Mouse (Mus musculus): ENCODE data around the gene Tmub1. TPM values are rescaled to one million over a fixed set of nuclear protein-coding genes. Genes with fewer than 3 reads are reported as not detected.

Gene Tmub1
- total RNA-seq, 2 experiments from 2014 or later = 14.9 to 15.8 TPM

DNA sequence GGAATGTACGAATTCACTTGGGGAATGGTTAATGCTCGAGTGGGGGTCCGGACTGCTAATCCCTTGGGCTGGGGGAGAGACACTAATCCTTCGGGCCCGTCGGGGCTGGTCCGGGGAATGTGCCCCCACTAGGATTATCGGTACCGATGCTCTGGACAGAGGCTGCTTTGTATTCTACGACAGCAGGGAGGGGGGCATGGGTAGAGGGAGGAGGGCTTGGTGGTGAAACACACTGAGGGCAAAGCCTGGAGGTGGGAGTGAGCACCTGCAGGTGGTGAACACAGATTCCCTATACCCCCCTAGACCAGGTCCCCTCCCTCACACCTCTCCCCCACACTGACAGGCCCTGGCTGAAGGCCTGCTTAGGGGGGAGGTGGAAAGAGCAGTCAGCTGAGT, 21.6 kb downstream of the Tmub1 start:
- DNase-seq = no peak
- intact Hi-C loops (cut with DNase I) = loop anchor here (2.0 kb wide), 1 partner anchor 17 kb away; no protein-coding TSS in a partner anchor

DNA sequence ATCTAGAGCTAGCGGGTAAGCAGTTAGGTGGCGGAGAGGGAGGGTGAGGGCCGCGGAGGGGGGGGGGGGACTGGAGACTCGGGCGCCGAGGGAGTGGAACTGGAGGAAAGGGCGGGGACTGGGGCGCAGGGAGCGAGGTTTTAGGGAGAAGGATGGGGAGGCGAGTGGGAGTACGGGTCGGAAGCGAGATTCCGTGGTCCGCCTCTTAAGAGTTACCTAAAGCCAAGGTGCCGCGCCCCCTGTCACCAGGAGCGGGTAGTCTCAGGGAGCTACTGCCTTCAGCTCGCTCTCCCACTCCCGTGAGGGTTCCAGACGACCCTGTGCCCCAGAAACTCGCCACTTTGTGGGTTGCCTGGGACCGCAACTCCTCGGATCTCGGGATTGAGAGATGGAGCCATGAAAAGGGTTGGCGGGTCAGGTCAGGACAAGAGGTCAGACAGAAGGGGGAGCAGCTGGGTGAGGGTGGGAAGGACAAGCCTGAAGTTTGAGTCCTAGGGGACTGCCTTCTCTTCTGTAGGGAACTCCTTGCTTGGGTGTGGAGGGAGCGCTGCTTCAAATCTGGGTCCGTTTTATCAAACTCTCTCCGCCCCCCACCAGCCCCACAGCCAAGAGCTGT, 22.1 kb downstream of the Tmub1 start:
- intact Hi-C loops (cut with DNase I) = loop anchor here (2.0 kb wide), 1 partner anchor 17 kb away; no protein-coding TSS in a partner anchor
- peak; percentile 31 to 41 for DNase-seq

DNA sequence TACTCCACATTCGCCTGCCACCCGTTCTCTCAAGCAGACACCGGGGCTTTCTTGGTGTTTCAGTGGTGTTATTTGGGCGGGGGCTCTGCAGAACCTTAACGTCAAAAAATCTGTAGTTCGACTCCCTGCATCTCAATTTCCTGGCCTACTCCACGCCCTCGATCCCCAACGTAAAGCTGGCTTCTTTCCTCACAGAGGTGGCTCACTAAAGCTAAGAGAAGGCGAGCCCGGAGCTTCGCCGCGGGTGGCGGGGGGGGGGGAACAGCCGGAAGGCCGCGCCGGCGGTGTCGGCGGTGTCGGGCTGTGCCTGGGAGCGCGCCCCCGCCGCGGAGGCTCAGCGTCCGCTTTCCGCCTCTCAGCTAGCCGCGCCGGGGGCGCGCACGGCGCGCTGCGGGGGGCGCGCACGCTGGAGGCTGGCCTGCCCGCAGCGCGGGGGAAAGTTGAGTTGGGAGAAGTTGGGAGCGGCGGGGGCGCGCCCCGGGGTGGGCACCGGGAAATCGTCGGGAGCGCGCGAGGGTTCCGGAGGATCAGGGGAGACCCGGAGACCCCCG, 22.7 kb downstream of the Tmub1 start:
- peak; percentile 75 to 84 for DNase-seq
- intact Hi-C loops (cut with DNase I) = no loop called here

DNA sequence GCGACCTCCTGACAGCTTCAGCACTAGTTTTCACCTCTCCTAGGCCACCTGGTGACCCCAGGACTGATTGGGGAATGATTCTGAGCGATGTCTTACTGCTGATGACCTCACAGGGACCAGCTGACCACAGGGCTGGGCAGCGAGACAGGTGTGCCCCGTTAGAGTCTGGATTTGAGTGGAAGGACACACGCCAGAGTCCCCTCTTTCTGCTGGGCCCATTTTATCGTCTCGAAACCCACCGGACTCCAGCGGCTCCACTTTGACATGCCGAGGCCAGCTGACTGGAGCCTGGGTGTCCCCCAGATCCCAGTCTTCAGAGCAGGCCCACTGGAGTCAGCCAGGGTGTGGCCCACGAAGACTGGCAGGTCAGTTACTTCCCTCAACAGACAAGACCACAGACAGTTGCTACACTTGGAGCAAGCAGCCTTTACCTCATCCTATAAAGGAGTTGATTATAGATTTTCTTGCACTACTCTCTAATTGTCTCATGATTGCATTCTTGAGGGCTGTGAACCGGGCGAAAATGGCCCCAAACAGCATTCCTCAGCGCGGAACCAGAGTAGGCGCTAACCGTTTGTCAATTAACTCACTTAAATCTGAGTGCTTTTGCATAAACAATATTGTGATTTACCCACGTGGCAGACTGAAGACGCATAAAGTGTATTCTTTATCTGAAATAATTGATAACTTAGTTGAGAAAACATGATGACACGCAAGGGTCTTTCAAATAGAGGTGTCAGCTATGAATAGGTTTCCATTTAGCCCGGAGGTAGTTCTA, 23.5 kb downstream of the Tmub1 start:
- DNase-seq = no peak
- intact Hi-C loops (cut with DNase I) = no loop called here

DNA sequence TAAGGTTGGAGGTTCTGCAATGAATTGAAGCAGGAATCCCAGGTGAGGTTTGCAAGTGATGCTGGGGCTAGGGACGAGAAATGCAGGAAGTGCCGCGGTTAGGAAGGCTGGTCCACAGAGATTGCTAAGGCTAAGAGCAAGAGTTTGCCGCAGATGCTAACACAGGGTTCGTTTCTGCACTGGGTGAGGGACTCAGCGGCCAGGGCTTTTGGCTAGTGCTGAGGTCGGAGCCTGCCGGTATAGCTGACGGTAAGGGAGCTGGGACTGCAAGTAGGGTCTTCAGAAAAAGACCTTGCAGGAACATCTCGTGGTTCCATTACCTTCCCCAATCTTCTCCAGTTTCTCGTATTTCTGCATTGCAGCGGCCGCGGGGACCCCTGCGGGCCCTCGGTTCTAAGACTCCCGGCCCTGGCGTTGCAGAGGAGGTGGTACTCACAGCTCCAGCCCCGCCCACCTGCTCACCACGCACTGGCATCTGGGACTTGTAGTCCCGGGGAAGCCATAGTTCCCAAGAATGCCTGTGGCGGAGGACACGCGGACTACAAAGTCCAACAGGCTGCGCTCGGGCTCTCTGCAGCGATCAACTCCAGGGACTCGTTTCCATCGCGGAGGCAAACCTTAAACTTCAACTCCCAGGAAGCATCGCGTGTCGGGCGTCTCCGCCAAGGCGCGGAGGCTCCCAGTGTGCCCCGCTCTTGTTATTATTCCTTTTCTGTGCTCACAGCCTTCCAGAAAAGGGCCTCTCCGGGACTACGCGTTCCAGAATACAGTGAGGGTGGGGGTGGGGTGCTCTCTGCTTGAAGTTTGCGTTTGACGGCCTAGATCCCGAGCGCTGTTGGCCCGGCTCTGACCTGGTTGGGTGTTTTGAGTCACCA, 24.3 kb downstream of the Tmub1 start, which contains the start of the genes Cdk5 and Slc4a2:
TSS of gene Cdk5 (minus strand) at position 402 of the 875 bp plus-strand sequence.
TSS of gene Slc4a2 (plus strand) at position 709 of the 875 bp plus-strand sequence.
- intact Hi-C loops (cut with DNase I) = no loop called here
- DNase-seq = peak; percentile 95 to 98

DNA sequence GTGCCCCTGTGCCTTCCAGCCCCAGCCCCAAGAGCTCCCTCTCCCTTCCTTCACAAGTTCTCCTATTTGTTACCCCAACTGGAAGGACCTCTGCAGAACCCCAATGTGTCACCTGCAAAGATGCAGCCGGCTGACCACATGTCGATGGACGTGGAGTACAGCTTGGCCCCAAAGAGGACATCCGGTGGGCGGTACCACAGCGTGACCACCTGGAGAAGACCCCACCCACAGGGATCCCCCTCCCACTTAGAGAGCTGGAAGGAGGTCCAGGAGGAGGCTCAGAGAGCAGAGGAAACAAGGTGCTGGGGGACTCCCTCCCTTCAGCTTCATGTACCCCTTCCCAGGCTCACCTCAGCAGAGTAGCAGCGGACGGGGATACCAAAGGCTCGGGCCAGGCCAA, 27.3 kb downstream of the Tmub1 start:
- intact Hi-C loops (cut with DNase I) = no loop called here
- DNase-seq = no peak

DNA sequence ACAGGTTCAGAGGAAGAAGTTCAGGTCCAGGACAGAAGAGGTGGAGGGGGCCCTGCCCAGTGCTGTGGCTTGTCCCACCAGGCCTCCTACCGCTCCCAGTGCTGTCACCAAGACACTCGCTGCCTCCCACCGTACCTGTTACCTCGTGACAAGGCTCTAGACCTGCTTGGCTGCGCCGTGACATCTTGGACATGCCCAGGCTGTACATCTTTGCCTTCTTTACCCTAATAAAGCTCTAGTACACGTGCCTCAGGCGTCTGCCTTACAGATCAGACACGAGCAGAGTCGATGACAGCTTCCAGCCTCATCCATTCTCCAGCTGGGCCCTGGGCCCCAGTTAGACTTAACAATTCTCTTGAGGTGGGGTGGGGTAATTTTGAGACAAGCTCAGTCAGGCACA, 30.1 kb downstream of the Tmub1 start:
- intact Hi-C loops (cut with DNase I) = no loop called here
- DNase-seq = no peak

DNA sequence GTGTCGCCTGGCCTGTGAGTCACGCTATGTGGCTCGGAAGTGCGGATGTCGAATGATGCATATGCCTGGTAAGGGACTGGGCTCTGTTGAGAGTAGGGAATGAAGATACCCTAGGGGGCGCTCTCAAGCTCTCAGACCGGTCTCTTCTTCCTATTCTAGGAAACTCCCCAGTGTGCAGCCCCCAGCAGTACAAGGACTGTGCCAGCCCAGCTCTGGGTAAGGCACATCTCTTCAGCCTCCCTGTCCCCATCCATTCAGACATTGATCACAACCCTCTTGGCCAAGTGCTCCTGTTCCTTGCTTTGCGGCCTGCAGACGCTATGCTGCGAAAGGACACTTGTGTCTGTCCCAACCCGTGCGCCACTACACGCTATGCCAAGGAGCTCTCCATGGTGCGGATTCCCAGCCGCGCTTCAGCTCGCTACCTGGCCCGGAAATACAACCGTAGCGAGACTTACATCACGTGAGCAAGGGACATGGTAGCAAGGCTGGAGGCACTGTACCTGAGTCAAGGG, 31.4 kb downstream of the Tmub1 start:
- intact Hi-C loops (cut with DNase I) = loop anchor here (1.0 kb wide), 1 partner anchor 54 kb away; no protein-coding TSS in a partner anchor
- peak; percentile 45 to 60 for DNase-seq

DNA sequence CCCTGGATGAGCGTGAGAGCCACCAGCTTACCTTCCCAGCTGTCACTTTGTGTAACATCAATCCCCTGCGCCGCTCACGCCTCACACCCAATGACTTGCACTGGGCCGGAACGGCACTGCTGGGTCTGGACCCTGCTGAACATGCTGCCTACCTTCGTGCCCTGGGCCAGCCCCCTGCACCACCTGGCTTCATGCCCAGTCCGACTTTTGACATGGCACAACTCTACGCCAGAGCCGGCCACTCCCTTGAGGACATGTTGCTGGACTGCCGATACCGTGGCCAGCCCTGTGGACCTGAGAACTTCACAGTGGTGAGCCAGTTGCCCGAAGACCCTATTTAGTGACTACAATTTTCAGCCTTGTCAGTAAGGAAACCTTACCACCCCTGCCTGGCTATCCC, 33.7 kb downstream of the Tmub1 start:
- intact Hi-C loops (cut with DNase I) = no loop called here

DNA sequence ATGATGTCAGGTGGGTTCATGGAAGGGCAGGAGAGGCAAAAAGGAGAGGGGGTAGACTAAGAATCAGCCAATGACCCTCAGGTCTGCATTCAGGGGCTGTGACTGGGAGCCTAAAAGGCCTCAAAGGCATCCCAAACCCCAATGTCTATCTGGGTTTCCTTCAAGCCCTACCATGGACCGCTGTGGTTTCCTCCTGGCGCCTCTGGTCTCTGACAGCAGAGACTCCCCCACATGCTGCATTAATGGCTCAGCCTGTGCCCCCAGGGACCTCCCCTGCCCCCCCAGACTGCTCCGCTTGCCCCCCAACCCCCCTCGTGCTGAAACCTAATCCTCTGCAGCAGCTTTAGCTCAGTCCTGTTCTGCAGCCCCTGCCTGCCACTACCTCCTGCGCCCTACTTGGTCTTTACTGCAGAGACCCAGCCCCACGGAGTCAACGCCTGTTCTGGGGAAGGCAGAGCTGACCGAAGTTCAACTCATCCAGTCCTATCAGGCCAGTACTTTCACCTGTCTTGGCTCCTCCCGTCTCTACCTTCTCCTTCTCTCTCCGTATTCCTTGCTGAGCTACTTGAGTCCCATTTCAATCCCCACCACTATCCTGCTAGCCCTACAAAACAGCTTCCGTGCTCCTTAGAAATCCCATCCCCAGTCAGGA, 34.5 kb downstream of the Tmub1 start, which contains the start of gene Asic3:
TSS of gene Asic3 (plus strand) at position 351 of the 652 bp plus-strand sequence.
- intact Hi-C loops (cut with DNase I) = no loop called here
- DNase-seq = no peak

More for the DNA sequence above, 33.7 kb downstream of the Tmub1 start:
- DNase-seq = peak in 1 of 2 experiments; percentile 34

DNA sequence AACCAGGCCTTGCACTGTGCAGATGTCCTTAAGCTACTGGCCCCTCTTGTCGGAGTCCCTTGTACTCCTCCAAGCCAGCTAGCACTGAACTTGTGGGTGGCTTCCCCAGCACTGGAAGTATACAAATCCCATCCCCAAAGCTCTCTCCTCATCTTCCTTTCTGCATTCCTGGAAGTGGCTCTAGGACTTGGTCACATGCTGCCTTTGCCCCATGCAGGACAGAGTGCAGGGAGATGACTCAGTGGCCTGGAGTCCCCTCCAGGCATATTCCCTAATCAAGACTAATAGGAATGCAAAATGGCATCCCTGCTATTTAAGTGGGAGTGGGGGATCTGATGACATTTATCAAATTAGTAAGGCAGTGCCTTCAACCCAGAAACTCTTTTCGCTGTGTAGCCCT, 35.6 kb downstream of the Tmub1 start:
- intact Hi-C loops (cut with DNase I) = no loop called here
- DNase-seq = no peak

DNA sequence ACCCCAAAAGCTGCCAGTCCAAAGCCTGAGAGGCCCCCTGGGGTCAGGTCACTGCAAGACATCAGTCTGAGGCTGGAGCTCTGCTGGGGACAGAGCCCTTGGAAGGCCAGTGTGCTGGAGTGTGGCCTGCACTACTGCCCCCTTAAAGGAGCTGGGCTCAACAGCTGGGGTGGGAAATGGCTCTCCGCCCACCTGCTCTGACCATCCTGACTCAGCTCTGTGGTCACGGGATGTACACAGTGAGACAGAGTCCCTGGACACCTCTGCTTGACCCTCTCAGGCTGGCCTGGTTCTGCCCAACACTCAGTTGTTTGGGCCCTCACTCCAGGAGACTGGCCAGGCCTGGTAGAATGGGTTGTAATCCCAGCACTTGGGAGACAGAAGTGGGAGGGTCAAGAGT, 38.2 kb downstream of the Tmub1 start:
- DNase-seq = no peak
- intact Hi-C loops (cut with DNase I) = no loop called here

DNA sequence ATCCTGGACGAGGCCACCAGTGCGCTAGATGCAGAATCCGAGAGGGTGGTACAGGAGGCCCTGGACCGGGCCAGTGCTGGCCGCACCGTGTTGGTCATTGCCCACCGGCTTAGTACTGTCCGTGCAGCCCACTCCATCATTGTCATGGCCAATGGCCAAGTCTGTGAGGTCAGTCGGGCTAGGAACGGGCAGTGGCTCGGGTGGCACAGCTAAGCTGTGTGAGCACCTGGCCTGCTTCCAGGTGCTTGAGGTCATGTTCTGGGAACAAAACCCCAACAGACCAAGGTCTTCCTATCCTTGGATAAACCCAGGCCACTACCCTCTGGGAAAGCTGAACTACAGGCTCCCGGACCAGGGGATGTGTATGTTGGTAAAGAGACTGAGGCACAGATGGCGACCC, 39.0 kb downstream of the Tmub1 start:
- DNase-seq = no peak

DNA sequence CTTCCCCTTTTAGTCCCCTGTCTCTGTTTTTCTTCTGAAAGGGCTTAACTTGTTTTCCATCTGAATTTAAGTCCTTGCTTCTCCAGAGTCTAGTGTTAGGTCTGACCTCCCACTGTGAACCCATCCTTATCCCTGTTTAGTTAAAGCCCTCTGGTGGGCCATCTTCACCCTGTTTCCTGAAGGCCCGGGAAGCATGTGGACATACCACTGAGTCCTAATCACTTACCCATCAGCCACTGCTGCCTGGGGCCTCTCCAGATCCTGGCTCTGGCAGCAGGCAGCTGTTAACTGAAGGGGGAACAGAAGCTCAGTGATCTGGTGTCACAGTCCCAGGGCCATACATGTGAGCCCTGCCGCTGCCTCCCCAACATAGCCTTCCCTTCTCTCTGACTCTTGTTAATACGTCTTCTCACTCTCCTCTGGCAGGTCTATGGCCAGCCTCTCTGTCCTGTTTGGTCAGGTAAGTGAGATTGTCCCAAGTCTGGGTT, 42.2 kb downstream of the Tmub1 start:
- intact Hi-C loops (cut with DNase I) = no loop called here

More for the DNA sequence above, 39.0 kb downstream of the Tmub1 start:
- intact Hi-C loops (cut with DNase I) = no loop called here

DNA sequence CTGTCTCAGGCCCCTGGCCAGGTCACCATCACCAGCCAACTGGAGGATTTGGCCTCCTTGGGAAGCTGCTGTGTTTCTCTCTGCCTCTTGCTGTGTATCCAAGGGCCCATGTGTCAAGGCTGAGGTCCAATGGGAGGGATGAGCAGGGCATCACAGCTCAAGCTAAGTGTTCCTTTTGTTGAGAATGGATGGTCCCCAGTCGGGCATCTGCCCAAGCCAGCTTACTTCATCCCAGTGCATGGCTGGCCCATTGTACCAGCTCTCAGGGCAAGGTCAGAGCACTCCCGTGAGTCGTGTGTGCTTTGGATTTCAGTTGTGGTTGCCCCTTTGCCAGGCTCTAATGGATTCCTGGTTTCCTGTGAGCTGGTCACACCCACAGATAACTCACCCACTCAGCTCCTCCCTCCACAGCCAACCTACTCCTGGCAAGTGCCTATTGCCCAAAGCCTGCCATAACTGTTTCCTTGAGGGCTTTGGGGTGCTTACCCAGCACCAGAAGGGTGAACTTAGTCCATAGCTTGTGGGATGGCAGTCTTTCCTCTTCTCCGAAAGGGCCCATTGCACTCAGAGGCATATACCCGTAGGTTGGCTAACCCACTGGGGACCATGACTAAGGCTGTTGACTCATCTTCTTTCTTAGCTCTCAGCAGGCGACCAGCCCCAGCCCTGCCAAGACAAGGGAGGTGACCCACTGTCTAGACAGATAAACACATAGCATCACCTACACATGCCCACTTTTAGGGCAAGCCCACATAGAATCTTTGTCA, 42.9 kb downstream of the Tmub1 start:
- DNase-seq = no peak
- intact Hi-C loops (cut with DNase I) = no loop called here

More for the DNA sequence above, 42.2 kb downstream of the Tmub1 start:
- no peak for DNase-seq

DNA sequence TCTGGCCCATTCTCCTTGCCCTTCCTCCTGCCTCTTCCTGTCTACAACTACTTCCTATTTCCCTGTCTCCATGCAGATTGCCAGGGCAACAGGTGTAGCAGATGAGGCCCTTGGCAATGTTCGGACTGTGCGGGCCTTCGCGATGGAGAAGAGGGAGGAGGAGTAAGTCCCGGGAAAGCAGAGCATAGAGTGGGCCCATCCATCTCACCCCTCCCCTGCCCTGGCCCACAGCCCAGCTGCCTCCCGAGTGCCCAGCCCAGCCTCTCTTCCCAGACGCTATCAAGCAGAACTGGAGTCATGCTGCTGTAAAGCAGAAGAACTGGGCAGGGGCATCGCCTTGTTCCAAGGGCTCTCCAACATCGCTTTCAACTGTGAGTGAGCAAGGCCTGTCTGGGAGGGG, 45.7 kb downstream of the Tmub1 start:
- intact Hi-C loops (cut with DNase I) = no loop called here
- no peak for DNase-seq

DNA sequence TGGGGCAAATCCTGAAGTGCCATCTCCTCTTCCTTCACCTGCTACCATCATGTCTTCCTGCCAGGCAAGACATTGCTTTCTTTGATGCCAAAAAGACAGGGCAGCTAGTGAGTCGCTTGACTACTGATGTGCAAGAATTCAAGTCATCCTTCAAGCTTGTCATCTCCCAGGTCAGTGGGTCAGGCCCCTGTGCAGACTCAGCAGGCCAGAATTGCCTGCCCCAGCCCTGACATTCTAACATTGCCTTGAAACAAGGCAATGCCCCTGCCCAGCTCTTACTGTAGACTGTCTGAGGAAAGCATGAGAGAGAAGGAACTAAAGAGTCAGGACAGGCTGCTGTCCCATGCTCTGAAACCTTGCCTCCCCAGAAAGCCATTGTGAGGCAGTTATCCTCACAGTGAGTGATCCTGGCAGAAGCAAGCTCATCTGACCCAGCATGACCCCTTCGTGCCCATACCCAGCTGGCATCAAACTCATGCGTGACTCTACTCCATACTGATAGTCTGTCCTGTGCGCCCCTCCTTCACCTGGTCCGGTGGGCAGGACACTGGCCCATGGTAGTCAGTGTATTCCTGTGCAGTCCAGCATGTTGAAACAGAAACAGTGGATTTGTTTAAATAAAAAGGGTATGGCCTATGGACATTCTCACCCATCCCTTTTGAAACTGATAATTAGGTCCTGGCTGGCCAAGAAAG, 46.6 kb downstream of the Tmub1 start:
- intact Hi-C loops (cut with DNase I) = no loop called here
- no peak for DNase-seq

DNA sequence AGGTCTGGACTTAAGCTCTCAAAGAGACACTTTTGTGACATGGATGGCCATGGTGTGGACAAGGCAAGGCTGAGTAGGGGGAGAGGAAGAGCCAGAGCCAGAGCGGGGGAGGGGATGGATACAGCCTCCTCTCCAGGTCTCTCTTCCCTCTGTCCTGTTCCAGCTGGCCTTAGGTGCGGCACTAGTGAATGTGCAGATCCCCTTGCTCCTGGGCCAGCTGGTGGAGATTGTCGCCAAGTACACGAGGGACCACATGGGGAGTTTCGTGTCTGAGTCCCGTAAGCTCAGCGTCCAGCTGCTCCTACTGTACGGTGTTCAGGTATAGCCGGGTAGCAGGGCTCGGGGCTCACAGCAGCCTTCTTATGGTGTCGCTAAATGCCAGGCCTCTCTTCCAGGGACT, 47.3 kb downstream of the Tmub1 start:
- DNase-seq = no peak
- intact Hi-C loops (cut with DNase I) = no loop called here
